Mouse (Mus musculus): ENCODE data around the gene Me3. TPM values are rescaled to one million over a fixed set of nuclear protein-coding genes. Genes with fewer than 3 reads are reported as not detected.

Me3 gene
- polyA plus RNA-seq, 1 experiment from 2014 or later: 12.1 TPM

- in situ Hi-C loops (cut with MboI; ENCODE audit: low pct_unique_long_range_greater_than_20kb): no loop called here
- DNase-seq (ENCODE audit: low read depth, low spot score) (no peak), ATAC-seq (no peak)
- H3K27me3 ChIP-seq: no peaks in the 10 kb centered on the region
- TF ChIP-seq CTCF (IDR thresholded peaks at IDR 0.05): no peak
- POLR2A ChIA-PET: no interaction called here
- CTCF ChIA-PET: interaction anchor here (1.1 to 2.1 kb wide), 2 partner anchors 12 to 30 kb away, joined by 3 to 7 read pairs; no protein-coding TSS in a partner anchor
Measured at GRCm38 (mm10) chr7:89867221-89867620, 235.0 kb downstream of the Me3 start.

DNA sequence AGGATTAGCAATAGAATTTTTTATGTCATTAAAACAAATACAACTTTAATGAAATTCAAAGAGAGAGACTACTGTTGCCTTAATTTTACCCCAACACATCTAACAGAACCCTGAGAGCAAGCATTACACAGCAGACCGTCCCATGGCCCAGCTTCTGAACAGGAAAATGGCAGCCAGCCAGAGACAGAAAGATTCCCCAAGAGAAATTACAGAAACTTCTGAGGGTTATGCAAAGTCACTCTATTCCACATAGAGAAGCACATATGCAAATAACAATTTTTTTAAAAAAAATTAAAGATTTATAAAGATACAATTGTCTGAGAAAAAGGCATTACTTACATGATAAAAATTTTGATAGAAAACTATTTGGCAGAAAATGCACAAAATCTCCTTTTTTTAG, 247.5 kb downstream of the Me3 start:
- POLR2A ChIA-PET: interaction anchor here (0.6 kb wide), 1 partner anchor 95 kb away, joined by 3 read pairs; no protein-coding TSS in a partner anchor
- in situ Hi-C loops (cut with MboI; ENCODE audit: low pct_unique_long_range_greater_than_20kb): loop anchor here (25.0 kb wide), 1 partner anchor 692 kb away; no protein-coding TSS in a partner anchor
- H3K27me3 ChIP-seq: no peaks in the 10 kb centered on the region
- no peak for TF ChIP-seq CTCF (IDR thresholded peaks at IDR 0.05)
- CTCF ChIA-PET: no interaction called here
- DNase-seq (ENCODE audit: low read depth, low spot score): no peak
- no peak for ATAC-seq

GRCm38 (mm10) chr7:89884551-89884950, 252.4 kb downstream of the Me3 start:
- no peaks in the 10 kb centered on the region for H3K27me3 ChIP-seq
- DNase-seq (ENCODE audit: low read depth, low spot score) (no peak), ATAC-seq (no peak)
- ChIA-PET POLR2A (no interaction called here), CTCF (no interaction called here)
- no peak for TF ChIP-seq CTCF (IDR thresholded peaks at IDR 0.05)
- in situ Hi-C loops (cut with MboI; ENCODE audit: low pct_unique_long_range_greater_than_20kb): loop anchor here (25.0 kb wide), 1 partner anchor 697 kb away; no protein-coding TSS in a partner anchor

DNA sequence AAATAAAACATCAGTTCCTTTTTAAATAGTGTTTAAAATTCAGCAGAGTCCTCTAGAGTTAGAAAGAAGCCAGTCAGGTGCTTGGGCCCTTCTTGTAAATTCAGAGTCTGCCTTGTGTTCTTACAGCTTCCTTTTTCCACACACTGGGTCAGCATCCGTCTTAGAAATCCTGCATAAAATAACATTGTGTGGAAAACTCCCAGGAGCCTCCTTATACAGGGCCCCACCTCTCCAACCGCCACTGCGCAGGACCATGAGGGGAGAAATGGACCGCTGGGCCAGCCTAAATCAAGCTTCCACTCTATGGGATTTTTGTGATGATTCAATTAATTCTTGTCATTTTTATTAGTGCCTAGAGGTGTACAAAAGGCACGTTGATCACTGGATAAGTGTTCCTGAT, 259.2 kb downstream of the Me3 start:
- ATAC-seq: no peak
- in situ Hi-C loops (cut with MboI; ENCODE audit: low pct_unique_long_range_greater_than_20kb): loop anchor here (25.0 kb wide), 1 partner anchor 704 kb away; no protein-coding TSS in a partner anchor
- CTCF ChIA-PET: interaction anchor here (0.8 to 1.6 kb wide), 7 partner anchors 9 to 414 kb away, joined by 3 to 8 read pairs (median 3); no protein-coding TSS in a partner anchor
- DNase-seq (ENCODE audit: low read depth, low spot score): no peak
- POLR2A ChIA-PET: interaction anchor here (1.0 kb wide), 1 partner anchor 373 kb away, joined by 3 read pairs; no protein-coding TSS in a partner anchor
- no peak for TF ChIP-seq CTCF (IDR thresholded peaks at IDR 0.05)
- H3K27me3 ChIP-seq: no peaks in the 10 kb centered on the region

GRCm38 (mm10) chr7:89891856-89892255, 259.7 kb downstream of the Me3 start:
- H3K27me3 ChIP-seq: no peaks in the 10 kb centered on the region
- POLR2A ChIA-PET: interaction anchor here (1.0 kb wide), 1 partner anchor 373 kb away, joined by 3 read pairs; no protein-coding TSS in a partner anchor
- ATAC-seq (no peak), DNase-seq (ENCODE audit: low read depth, low spot score) (no peak)
- CTCF ChIA-PET: interaction anchor here (0.7 to 1.6 kb wide), 8 partner anchors 8 to 414 kb away, joined by 3 to 8 read pairs (median 3); no protein-coding TSS in a partner anchor
- in situ Hi-C loops (cut with MboI; ENCODE audit: low pct_unique_long_range_greater_than_20kb): loop anchor here (25.0 kb wide), 1 partner anchor 705 kb away; no protein-coding TSS in a partner anchor
- TF ChIP-seq CTCF (IDR thresholded peaks at IDR 0.05): peak; percentile 51

- in situ Hi-C loops (cut with MboI; ENCODE audit: low pct_unique_long_range_greater_than_20kb): no loop called here
- POLR2A ChIA-PET: no interaction called here
- TF ChIP-seq CTCF (IDR thresholded peaks at IDR 0.05): no peak
- no peak for DNase-seq (ENCODE audit: low read depth, low spot score)
- ATAC-seq: no peak
- CTCF ChIA-PET: no interaction called here
- no peaks in the 10 kb centered on the region for H3K27me3 ChIP-seq
Measured at GRCm38 (mm10) chr7:89903007-89903406, 270.8 kb downstream of the Me3 start.

GRCm38 (mm10) chr7:89903442-89904343, 271.5 kb downstream of the Me3 start, which contains the start of gene Ccdc81:
Gene Ccdc81, minus strand, starts transcription at chr7:89903629.
- in situ Hi-C loops (cut with MboI; ENCODE audit: low pct_unique_long_range_greater_than_20kb): no loop called here
- POLR2A ChIA-PET: interaction anchor here (0.6 kb wide), 1 partner anchor 15 kb away, joined by 3 read pairs; no protein-coding TSS in a partner anchor

More at GRCm38 (mm10) chr7:89903442-89904343, 271.5 kb downstream of the Me3 start, which contains the start of gene Ccdc81:
- no peak for DNase-seq (ENCODE audit: low read depth, low spot score)
- ATAC-seq: no peak
- CTCF ChIA-PET: interaction anchor here (1.2 kb wide), 1 partner anchor 8 kb away, joined by 3 read pairs; no protein-coding TSS in a partner anchor
- H3K27me3 ChIP-seq: no peaks in the 10 kb centered on the region
- no peak for TF ChIP-seq CTCF (IDR thresholded peaks at IDR 0.05)

Other genes with a start within 250 kb of the Me3 start
- 48.3 TPM for gene Tmem135, start 228.2 kb upstream of the Me3 start, polyA plus RNA-seq (2021)
- 55.9 TPM for gene Fzd4, start 228.0 kb upstream of the Me3 start, polyA plus RNA-seq (2021)
- gene Prss23, start 105.2 kb upstream of the Me3 start, polyA plus RNA-seq (2021): 138 TPM

Measured in Patski (cell line).